Mouse (Mus musculus) monocyte, adult 2 months (primary cell): ENCODE data around the gene Tinagl1.

Experiments
- DNase-seq, 2 experiments: peaks; one replicate each; pipeline ENCODE4 v3.0.0; 2022; ENCODE audit warnings: low spot score in 2 of 2, low read depth in 1 of 2

The Tinagl1 gene

GRCm38 (mm10) chr4:130179876-130180275, 5.0 kb upstream of the Tinagl1 start:
- DNase-seq: no peak

GRCm38 (mm10) chr4:130177536-130177935, 2.6 kb upstream of the Tinagl1 start:
- DNase-seq: no peak

GRCm38 (mm10) chr4:130177087-130177486, 2.2 kb upstream of the Tinagl1 start:
- DNase-seq: no peak

GRCm38 (mm10) chr4:130176156-130176720, 1.3 kb upstream of the Tinagl1 start:
- DNase-seq: no peak

DNA sequence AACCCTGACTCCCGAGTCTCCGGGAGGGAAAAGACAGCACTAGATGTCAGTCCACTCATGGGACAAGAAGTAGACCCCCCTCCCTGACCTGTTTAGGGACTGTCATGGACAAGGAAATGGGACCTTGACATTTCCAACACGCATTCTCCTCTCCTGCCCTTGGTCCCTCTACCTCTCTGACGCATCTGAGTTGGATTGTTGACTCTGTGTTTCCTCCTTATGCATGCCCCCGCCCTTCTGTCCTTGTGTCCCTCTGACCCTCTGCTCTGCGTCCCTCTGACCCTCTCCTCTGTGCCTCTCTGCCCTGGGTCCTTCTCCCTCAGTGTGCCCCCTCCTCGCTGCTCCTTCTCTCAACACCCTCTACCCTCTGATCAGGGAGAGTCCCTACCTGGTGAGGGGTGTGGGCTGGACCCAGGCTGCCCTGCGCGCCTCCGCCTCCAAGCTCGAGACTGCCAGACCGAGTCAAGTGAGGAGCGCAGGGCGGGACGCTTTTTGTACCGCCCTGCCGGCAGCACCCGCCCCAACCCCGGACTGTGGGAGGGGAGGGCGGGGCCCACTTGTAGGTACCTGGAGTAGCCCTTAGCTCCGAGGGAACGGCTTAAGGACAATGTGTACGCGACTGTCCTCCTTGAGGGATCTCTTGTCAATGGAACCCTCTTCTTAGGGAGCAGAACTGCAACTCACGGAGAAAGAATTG, 439 bp downstream of the Tinagl1 start:
- no peak for DNase-seq

- no peak for DNase-seq
Measured at GRCm38 (mm10) chr4:130173911-130174311, 1.0 kb downstream of the Tinagl1 start.

GRCm38 (mm10) chr4:130173060-130173822, 1.7 kb downstream of the Tinagl1 start:
- DNase-seq: no peak

DNA sequence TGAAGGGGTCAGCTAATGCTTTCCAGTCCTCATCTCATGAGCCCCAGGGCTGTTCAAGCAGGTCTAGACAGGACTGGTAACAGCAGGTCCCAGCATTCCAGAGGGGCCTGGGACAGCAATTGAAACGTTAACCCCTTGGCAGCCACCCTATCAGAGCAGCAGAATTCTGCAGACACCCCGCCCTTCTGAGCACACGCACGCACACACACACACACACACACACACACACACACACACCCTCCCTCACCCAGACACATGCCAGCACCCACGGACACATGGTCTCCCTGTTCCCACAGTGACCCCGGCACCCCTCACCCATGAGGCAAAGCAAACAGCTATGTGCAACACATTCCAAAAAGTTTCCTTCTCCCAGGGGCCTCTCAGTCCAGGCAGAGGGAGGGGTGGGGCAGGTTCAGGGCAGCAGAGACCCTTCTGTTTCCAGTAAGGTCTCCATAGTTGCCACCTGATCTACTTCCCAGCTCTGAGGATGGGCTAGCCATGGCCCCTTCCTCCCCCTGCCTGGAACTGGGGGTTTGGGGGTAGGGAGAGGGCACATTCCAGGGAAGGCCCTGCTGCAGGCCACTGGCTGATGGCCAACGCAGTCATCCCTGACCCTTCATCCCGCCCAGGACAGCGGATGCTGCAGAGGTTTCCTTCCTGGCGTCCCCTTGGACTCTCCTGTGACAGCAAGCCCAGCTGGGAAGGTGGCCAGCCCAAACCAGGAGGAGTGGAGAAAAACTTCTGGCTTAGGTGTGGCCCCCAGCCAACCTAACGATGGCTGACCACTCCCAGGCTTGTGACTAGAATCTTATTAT, 2.8 kb downstream of the Tinagl1 start:
- no peak for DNase-seq

DNA sequence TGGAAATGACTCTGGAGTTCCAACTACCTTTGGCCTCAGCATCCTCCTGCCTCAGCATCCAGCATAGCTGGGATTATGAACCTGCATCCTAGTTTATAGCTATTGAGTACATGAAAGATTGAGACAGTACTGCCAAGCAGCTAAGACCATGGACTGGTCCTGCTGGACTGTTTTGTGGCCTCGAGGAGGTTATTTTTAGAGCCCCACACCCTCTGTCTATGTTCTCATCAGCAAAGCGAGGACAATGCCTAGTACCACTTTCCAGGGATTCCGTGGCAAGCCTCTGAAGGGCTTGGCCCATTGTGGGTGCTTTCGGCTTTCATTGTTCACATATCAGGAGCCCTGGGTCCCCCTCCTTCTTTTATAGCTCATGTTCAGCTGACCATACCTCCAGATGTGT, 4.6 kb downstream of the Tinagl1 start:
- DNase-seq: no peak

- no peak for DNase-seq
Measured at GRCm38 (mm10) chr4:130169411-130169971, 5.4 kb downstream of the Tinagl1 start.

DNA sequence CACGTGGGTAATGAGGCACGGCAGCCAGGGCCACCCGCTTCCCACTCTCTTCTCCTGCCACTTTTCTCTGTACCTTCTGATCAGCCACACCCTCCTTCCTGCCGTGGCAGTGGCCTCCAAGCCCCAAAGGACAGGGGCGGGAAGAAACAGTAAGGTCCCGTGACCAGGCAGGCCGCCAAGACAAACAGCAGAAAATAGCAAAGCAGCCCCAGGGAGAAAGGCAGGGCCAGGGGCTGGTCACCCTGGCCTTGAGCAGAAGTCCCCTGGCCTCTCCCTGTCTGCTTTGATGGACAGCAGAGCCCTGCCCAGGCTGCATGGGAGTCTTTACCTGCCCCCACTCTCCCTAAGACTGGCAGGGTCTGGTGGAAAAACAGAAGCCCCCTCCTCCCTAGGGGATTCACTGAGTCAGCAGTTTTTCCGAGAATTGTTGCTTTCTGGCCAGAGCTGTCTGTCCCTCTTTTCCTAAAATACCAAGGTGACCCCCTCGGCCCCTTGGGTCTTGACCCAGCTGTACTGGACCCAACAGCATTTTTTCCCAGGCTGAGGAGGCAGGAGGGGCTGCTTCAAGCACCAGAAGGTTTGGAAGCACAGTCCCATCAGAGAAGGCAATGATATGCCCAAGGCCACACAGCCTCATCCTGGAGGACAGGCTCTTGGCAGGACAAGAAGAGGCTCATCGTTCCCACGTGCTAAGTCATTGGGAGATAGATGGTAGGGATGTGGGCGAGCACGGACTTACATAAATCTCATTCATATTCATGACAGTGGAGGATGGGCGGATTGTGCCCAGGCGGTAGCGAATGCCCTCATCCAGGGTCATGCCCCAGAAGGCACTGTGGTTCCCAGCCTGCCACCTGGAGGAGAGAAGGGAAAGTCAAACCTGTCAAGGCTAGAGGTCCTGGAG, 6.4 kb downstream of the Tinagl1 start:
- no peak for DNase-seq

DNA sequence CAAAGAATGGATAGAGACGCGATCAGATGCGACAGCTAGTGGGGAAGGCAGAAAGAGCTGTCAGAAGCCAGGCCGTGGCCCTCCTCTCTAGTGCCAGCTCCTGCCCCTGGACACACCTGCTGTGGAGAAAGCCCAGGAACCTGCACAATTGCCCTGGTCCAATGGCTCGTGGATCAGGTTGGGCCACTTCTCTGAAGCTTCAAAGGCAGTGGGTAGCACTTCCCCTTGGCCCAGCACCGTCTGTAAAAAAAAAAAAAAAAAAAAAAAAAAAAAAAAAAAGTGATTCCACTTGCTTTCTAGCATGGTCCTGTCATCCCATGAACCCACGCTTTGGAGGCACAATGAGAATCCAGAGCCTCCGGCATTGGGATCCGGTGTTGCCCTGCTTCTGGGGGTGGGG, 7.1 kb downstream of the Tinagl1 start:
- no peak for DNase-seq

- DNase-seq: no peak
Measured at GRCm38 (mm10) chr4:130167321-130167720, 7.6 kb downstream of the Tinagl1 start.

GRCm38 (mm10) chr4:130166592-130166991, 8.3 kb downstream of the Tinagl1 start:
- no peak for DNase-seq

- no peak for DNase-seq
Measured at GRCm38 (mm10) chr4:130166061-130166460, 8.9 kb downstream of the Tinagl1 start.

- DNase-seq: no peak
Measured at GRCm38 (mm10) chr4:130164121-130164520, 10.8 kb downstream of the Tinagl1 start.

GRCm38 (mm10) chr4:130163391-130163861, 11.5 kb downstream of the Tinagl1 start:
- DNase-seq: no peak

DNA sequence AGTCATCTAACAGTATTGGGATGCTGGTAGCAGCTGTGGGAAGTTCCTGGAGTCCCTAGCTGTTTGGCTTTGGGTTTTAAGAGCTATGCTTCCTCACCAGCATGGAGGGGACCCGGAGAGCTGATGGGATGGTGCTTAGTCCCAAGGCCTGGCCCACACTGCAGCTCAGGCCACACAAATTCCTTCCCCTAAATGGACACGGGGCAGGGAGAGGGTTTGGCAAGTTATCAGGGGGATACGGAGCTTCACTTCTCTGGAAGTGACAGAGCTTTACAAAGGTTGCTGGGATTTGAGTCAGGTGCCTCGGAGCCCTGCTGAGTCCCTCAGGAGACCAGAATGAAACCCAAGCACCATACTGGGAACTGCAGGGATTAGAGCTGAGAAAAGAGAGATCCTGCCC, 13.6 kb downstream of the Tinagl1 start:
- DNase-seq: no peak

- DNase-seq: no peak
Measured at GRCm38 (mm10) chr4:130156812-130157371, 18.0 kb downstream of the Tinagl1 start.

- no peak for DNase-seq
Measured at GRCm38 (mm10) chr4:130154250-130154649, 20.7 kb downstream of the Tinagl1 start.
